Mouse (Mus musculus): Measurements from ENCODE around the gene Pip4k2b.
"Not testable (repeated sequence)": the region's sequence is repeated elsewhere in the genome, so short reads cannot be mapped to it uniquely, and the experiment has no call there.

Pip4k2b gene

GRCm38 (mm10) chr11:97714784-97715760, 29.4 kb downstream of the Pip4k2b start:
- no peak for DNase-seq

GRCm38 (mm10) chr11:97714356-97714755, 30.1 kb downstream of the Pip4k2b start:
- no peak for DNase-seq

- DNase-seq: no peak
Measured at GRCm38 (mm10) chr11:97713896-97714295, 30.6 kb downstream of the Pip4k2b start.

GRCm38 (mm10) chr11:97712286-97712685, 32.2 kb downstream of the Pip4k2b start:
- DNase-seq: no peak

GRCm38 (mm10) chr11:97711200-97711900, 33.2 kb downstream of the Pip4k2b start:
- no peak for DNase-seq

- DNase-seq: not testable (repeated sequence)
Measured at GRCm38 (mm10) chr11:97710067-97710466, 34.4 kb downstream of the Pip4k2b start.

GRCm38 (mm10) chr11:97703039-97703826, 41.3 kb downstream of the Pip4k2b start, which contains the start of gene Psmb3:
TSS of gene Psmb3 (plus strand) at chr11:97703399.
- DNase-seq: peak; percentile 87 to 94

- peak; percentile 74 to 82 for DNase-seq
Measured at GRCm38 (mm10) chr11:97702393-97702745, 42.1 kb downstream of the Pip4k2b start.

GRCm38 (mm10) chr11:97701581-97702392, 42.7 kb downstream of the Pip4k2b start:
- DNase-seq: no peak

- no peak for DNase-seq
Measured at GRCm38 (mm10) chr11:97700746-97701580, 43.5 kb downstream of the Pip4k2b start.

GRCm38 (mm10) chr11:97700003-97700745, 44.3 kb downstream of the Pip4k2b start, which contains the start of gene Pcgf2:
TSS of gene Pcgf2 (minus strand) at chr11:97700497.
- DNase-seq: peak; percentile 35 to 64

- DNase-seq: peak in 1 of 2 experiments; percentile 50
Measured at GRCm38 (mm10) chr11:97699626-97700002, 44.9 kb downstream of the Pip4k2b start.

- peak in 1 of 2 experiments; percentile 36 for DNase-seq
Measured at GRCm38 (mm10) chr11:97698741-97699611, 45.5 kb downstream of the Pip4k2b start.

- no peak for DNase-seq
Measured at GRCm38 (mm10) chr11:97697891-97698529, 46.5 kb downstream of the Pip4k2b start.

- DNase-seq: no peak
Measured at GRCm38 (mm10) chr11:97697199-97697890, 47.2 kb downstream of the Pip4k2b start.

GRCm38 (mm10) chr11:97696669-97697068, 47.8 kb downstream of the Pip4k2b start:
- DNase-seq: no peak

- DNase-seq: no peak
Measured at GRCm38 (mm10) chr11:97695712-97696401, 48.6 kb downstream of the Pip4k2b start.

All from spleen, adult 18-20 months (tissue).